In the genomic region with DNA sequence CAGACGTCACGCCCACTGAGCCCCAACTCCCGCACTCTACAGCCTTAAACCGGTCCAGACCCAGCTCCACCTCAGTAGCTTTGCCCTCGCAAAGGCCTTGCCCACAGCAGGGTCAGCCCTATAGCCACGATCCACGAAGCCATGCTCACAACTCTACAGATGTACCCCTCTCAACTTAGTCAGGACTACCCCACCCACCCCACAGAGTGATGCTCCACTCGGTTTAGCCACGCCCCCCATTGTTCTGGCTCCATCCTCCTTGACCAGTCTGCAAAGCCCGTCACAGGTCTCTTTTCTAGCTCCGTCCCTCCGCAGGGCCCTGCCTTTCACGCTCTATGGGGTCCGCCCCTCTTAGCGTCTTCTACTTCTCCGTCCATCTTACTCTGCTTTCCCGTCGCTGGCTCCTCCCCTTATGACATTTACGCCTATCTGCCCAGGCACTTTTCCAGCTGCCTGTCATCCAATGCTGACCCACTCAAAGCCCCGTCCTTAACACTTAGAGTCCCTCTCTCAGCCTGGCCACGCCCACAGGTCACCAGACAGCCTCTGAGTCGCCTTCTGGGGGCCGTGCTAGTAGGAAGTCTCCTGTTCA, we compare ENCODE assay signal across 10 mouse cellular contexts. TPM values are rescaled to one million over a fixed set of nuclear protein-coding genes. Genes with fewer than 3 reads are reported as not detected.
A peak's percentile ranks its signal among the peaks of the same experiment; 100 is the strongest.
DNase-seq lines count a peak whose midpoint lies in the region; ATAC-seq and TF ChIP-seq lines count a peak whose summit lies in the region.
"Had no signal": no experiment of that assay in that cellular context is flagged by ENCODE, and none has a peak within 500 bp of the region (broad histone marks: within the 10 kb centered on the region; RNA-seq: fewer than 3 reads in every experiment).

No protein-coding gene starts in this region.

- no peak overlapping the region for H3K9ac ChIP-seq in intestine, postnatal 0 days (ENCODE audit: low read depth, low read length)
- peak overlapping the region; percentile 31 for H3K9ac ChIP-seq in neural tube, embryonic 15.5 days (replicated peaks)

- H3K36me3 ChIP-seq in forebrain, embryonic 10.5 days (replicated peaks), result no peaks in the 10 kb centered on the region
- peaks cover 13% of the 10 kb centered on the region; the same call in 1 of the 2 replicates for H3K36me3 ChIP-seq in intestine, postnatal 0 days (ENCODE audit: control insufficient read depth, insufficient read depth)
- H3K36me3 ChIP-seq in neural tube, embryonic 15.5 days, result no peaks in the 10 kb centered on the region

- no peak for DNase-seq in layer of hippocampus, adult 2 months (ENCODE audit: low spot score in 2 of 2)
- no peak for DNase-seq in layer of hippocampus, postnatal 36 days
- no peak for DNase-seq in forebrain, embryonic 10.5 days (ENCODE audit: extremely low spot score, low spot score)
- DNase-seq in frontal cortex, postnatal 25 days (ENCODE audit: low spot score in 2 of 2), result no peak
- DNase-seq in layer of hippocampus, adult 18-20 months (ENCODE audit: low spot score in 2 of 2), result no peak
- DNase-seq in left cerebral cortex, adult 8-10 months (ENCODE audit: low spot score in 2 of 2), result no peak
- DNase-seq: gastrocnemius, postnatal 10 days had no signal

- no peak for TF ChIP-seq CTCF in layer of hippocampus, adult 2 months (conservative IDR thresholded peaks at IDR 0.05)
- no peak for TF ChIP-seq CTCF in intestine, postnatal 0 days (IDR thresholded peaks at IDR 0.05; ENCODE audit: low read depth)

- H3K27ac ChIP-seq in layer of hippocampus, adult 2 months, result no peak overlapping the region
- H3K27ac ChIP-seq in forebrain, embryonic 10.5 days, result no peak overlapping the region
- no peak overlapping the region for H3K27ac ChIP-seq in intestine, postnatal 0 days (ENCODE audit: low read depth, low read length)
- no peak overlapping the region for H3K27ac ChIP-seq in neural tube, embryonic 15.5 days (replicated peaks)

- no peaks in the 10 kb centered on the region for H3K9me3 ChIP-seq in forebrain, embryonic 10.5 days
- no peaks in the 10 kb centered on the region for H3K9me3 ChIP-seq in intestine, postnatal 0 days (ENCODE audit: control insufficient read depth)
- H3K9me3 ChIP-seq in neural tube, embryonic 15.5 days (replicated peaks), result no peaks in the 10 kb centered on the region

- H3K4me2 ChIP-seq in intestine, postnatal 0 days (replicated peaks; ENCODE audit: low read depth), result peak overlapping the region; percentile 52
- peak overlapping the region; percentile 70 for H3K4me2 ChIP-seq in neural tube, embryonic 15.5 days

- H3K4me1 ChIP-seq in forebrain, embryonic 10.5 days, result peaks cover 31% of the 10 kb centered on the region
- H3K4me1 ChIP-seq in intestine, postnatal 0 days (replicated peaks; ENCODE audit: control insufficient read depth, insufficient read depth, low read length), result peaks cover 4% of the 10 kb centered on the region; the same call in 1 of the 2 replicates
- H3K4me1 ChIP-seq in neural tube, embryonic 15.5 days, result peaks cover 30% of the 10 kb centered on the region

- under 1% methylated on average over 23 of the region's 23 CpGs for WGBS in forebrain, embryonic 10.5 days
- WGBS in intestine, postnatal 0 days, result 7% methylated on average over 23 of the region's 23 CpGs
- 3% methylated on average over 23 of the region's 23 CpGs for WGBS in neural tube, embryonic 15.5 days

- H3K4me3 ChIP-seq in layer of hippocampus, adult 2 months, result peak overlapping the region; percentile 37; the same call in 1 of the 2 replicates
- peak overlapping the region; percentile 36 for H3K4me3 ChIP-seq in forebrain, embryonic 10.5 days
- peak overlapping the region; percentile 23 for H3K4me3 ChIP-seq in intestine, postnatal 0 days (ENCODE audit: low read depth, low read length)
- H3K4me3 ChIP-seq in neural tube, embryonic 15.5 days (replicated peaks), result peak overlapping the region; percentile 46
- H3K4me3 ChIP-seq: myocyte had no signal

- peaks cover 100% of the 10 kb centered on the region for H3K27me3 ChIP-seq in forebrain, embryonic 10.5 days (ENCODE audit: poor library complexity, severe bottlenecking)
- peaks cover 71% of the 10 kb centered on the region for H3K27me3 ChIP-seq in intestine, postnatal 0 days (replicated peaks; ENCODE audit: control insufficient read depth, insufficient read depth, low read length)
- H3K27me3 ChIP-seq in neural tube, embryonic 15.5 days (replicated peaks), result peaks cover 100% of the 10 kb centered on the region

- peak; percentile 16; the same call in 1 of the 2 replicates for ATAC-seq in intestine, postnatal 0 days
- peak; percentile 63 for ATAC-seq in neural tube, embryonic 15.5 days (ENCODE audit: low FRiP score)

RNA-seq across cellular contexts. Expression of a gene that starts 2.8 kb away (rescaled TPM):
- 1 to 10 TPM in 1 of 2 experiments, not detected in 1; 2.1 TPM for total RNA-seq in layer of hippocampus, adult 2 months (2021)
- 1 to 10 TPM in 1 of 2 experiments, not detected in 1; 3.6 TPM for total RNA-seq in layer of hippocampus, postnatal 36 days (2021)
- polyA plus RNA-seq in forebrain, embryonic 10.5 days (2016; fragmentation: Nextera tagmentation; extraction: Ambion mirVana), result 0.26 TPM in 1 of 2 replicates, not detected in the other
- 2.5 and 3.0 TPM in 2 replicates for polyA plus RNA-seq in intestine, postnatal 0 days (2015; fragmentation: Nextera tagmentation; extraction: Ambion mirVana)
- polyA plus RNA-seq in neural tube, embryonic 15.5 days (2015; fragmentation: Nextera tagmentation; extraction: Ambion mirVana), result 1.4 and 2.8 TPM in 2 replicates
- total RNA-seq in layer of hippocampus, adult 18-20 months (2021), result 1 to 10 TPM; 1.7 to 1.8 TPM
- total RNA-seq in left cerebral cortex, adult 8-10 months (2022), result 1 to 10 TPM; 1.4 to 3.2 (median 2.1) TPM

RNA-seq across cellular contexts. Expression of a gene that starts 10.1 kb away (rescaled TPM):
- total RNA-seq in layer of hippocampus, adult 2 months (2021), result 1 to 10 TPM; 5.3 TPM
- 1 to 10 TPM; 5.2 TPM for total RNA-seq in layer of hippocampus, postnatal 36 days (2021)
- 2.5 and 3.0 TPM in 2 replicates for polyA plus RNA-seq in forebrain, embryonic 10.5 days (2016; fragmentation: Nextera tagmentation; extraction: Ambion mirVana)
- 5.7 and 6.8 TPM in 2 replicates for polyA plus RNA-seq in intestine, postnatal 0 days (2015; fragmentation: Nextera tagmentation; extraction: Ambion mirVana)
- polyA plus RNA-seq in neural tube, embryonic 15.5 days (2015; fragmentation: Nextera tagmentation; extraction: Ambion mirVana), result 7.4 and 11.5 TPM in 2 replicates
- total RNA-seq in layer of hippocampus, adult 18-20 months (2021), result 1 to 10 TPM; 3.7 to 4.4 TPM
- total RNA-seq in left cerebral cortex, adult 8-10 months (2022), result 1 to 10 TPM; 4.4 to 7.3 (median 6.1) TPM

RNA-seq across cellular contexts. Expression of a gene that starts 14.7 kb away (rescaled TPM):
- 100 to 1,000 TPM; 263 to 264 TPM for total RNA-seq in layer of hippocampus, adult 2 months (2021)
- total RNA-seq in layer of hippocampus, postnatal 36 days (2021), result 100 to 1,000 TPM; 268 to 288 TPM
- 2.9 and 3.3 TPM in 2 replicates for polyA plus RNA-seq in forebrain, embryonic 10.5 days (2016; fragmentation: Nextera tagmentation; extraction: Ambion mirVana)
- 0.60 and 0.72 TPM in 2 replicates for polyA plus RNA-seq in intestine, postnatal 0 days (2015; fragmentation: Nextera tagmentation; extraction: Ambion mirVana)
- polyA plus RNA-seq in neural tube, embryonic 15.5 days (2015; fragmentation: Nextera tagmentation; extraction: Ambion mirVana), result 18.1 and 22.2 TPM in 2 replicates
- 100 to 1,000 TPM; 226 to 246 TPM for total RNA-seq in layer of hippocampus, adult 18-20 months (2021)
- 100 to 1,000 TPM; 237 to 269 (median 246) TPM for total RNA-seq in left cerebral cortex, adult 8-10 months (2022)

RNA-seq across cellular contexts. Expression of a gene that starts 15.3 kb away (rescaled TPM):
- under 1 TPM; 0.72 to 0.81 TPM for total RNA-seq in layer of hippocampus, adult 2 months (2021)
- total RNA-seq in layer of hippocampus, postnatal 36 days (2021), result under 1 TPM; 0.40 to 0.91 TPM
- polyA plus RNA-seq in forebrain, embryonic 10.5 days (2016; fragmentation: Nextera tagmentation; extraction: Ambion mirVana), result 0.41 and 0.69 TPM in 2 replicates
- 30.5 and 33.5 TPM in 2 replicates for polyA plus RNA-seq in intestine, postnatal 0 days (2015; fragmentation: Nextera tagmentation; extraction: Ambion mirVana)
- polyA plus RNA-seq in neural tube, embryonic 15.5 days (2015; fragmentation: Nextera tagmentation; extraction: Ambion mirVana), result 0.56 and 1.3 TPM in 2 replicates
- under 1 TPM; 0.33 to 0.59 TPM for total RNA-seq in layer of hippocampus, adult 18-20 months (2021)
- under 1 TPM; 0.41 to 0.88 (median 0.70) TPM for total RNA-seq in left cerebral cortex, adult 8-10 months (2022)

RNA-seq across cellular contexts. Expression of a gene that starts 39.3 kb away (rescaled TPM):
- 100 to 1,000 TPM; 101 to 112 TPM for total RNA-seq in layer of hippocampus, adult 2 months (2021)
- total RNA-seq in layer of hippocampus, postnatal 36 days (2021), result 100 to 1,000 TPM; 103 to 114 TPM
- polyA plus RNA-seq in forebrain, embryonic 10.5 days (2016; fragmentation: Nextera tagmentation; extraction: Ambion mirVana), result 12.6 and 13.2 TPM in 2 replicates
- 2.2 and 2.5 TPM in 2 replicates for polyA plus RNA-seq in intestine, postnatal 0 days (2015; fragmentation: Nextera tagmentation; extraction: Ambion mirVana)
- 81.2 and 85.0 TPM in 2 replicates for polyA plus RNA-seq in neural tube, embryonic 15.5 days (2015; fragmentation: Nextera tagmentation; extraction: Ambion mirVana)
- total RNA-seq in layer of hippocampus, adult 18-20 months (2021), result 10 to 100 TPM; 94.9 to 99.9 TPM
- 100 to 1,000 TPM; 150 to 181 (median 159) TPM for total RNA-seq in left cerebral cortex, adult 8-10 months (2022)
- polyA plus RNA-seq: myocyte had no signal
